In genomic region chr10:81138131-81138782, GRCm38 (mm10) we compare ENCODE assay signal across 8 mouse cellular contexts. TPM values are rescaled to one million over a fixed set of nuclear protein-coding genes. Genes with fewer than 3 reads are reported as not detected.
DNase-seq lines count a peak whose midpoint lies in the region; ATAC-seq and TF ChIP-seq lines count a peak whose summit lies in the region.

No protein-coding gene starts in this region.

- no peak for TF ChIP-seq CTCF in layer of hippocampus, adult 2 months (conservative IDR thresholded peaks at IDR 0.05)

- peaks cover 64% of the 10 kb centered on the region for H3K4me1 ChIP-seq in embryonic facial prominence, embryonic 12.5 days
- H3K4me1 ChIP-seq in hindbrain, embryonic 12.5 days: peaks cover 66% of the 10 kb centered on the region
- peaks cover 75% of the 10 kb centered on the region for H3K4me1 ChIP-seq in liver, embryonic 12.5 days
- H3K4me1 ChIP-seq in neural tube, embryonic 11.5 days (ENCODE audit: control insufficient read depth, insufficient read depth, low read length): peaks cover 40% of the 10 kb centered on the region

- peak overlapping the region; percentile 78 for H3K9ac ChIP-seq in embryonic facial prominence, embryonic 12.5 days
- peak overlapping the region; percentile 90 for H3K9ac ChIP-seq in hindbrain, embryonic 12.5 days
- peak overlapping the region; percentile 95 for H3K9ac ChIP-seq in liver, embryonic 12.5 days
- H3K9ac ChIP-seq in neural tube, embryonic 11.5 days (ENCODE audit: low read length): peak overlapping the region; percentile 86

- H3K27ac ChIP-seq in layer of hippocampus, adult 2 months: peak overlapping the region; percentile 98
- peak overlapping the region; percentile 87 for H3K27ac ChIP-seq in embryonic facial prominence, embryonic 12.5 days
- H3K27ac ChIP-seq in hindbrain, embryonic 12.5 days: peak overlapping the region; percentile 89
- peak overlapping the region; percentile 89 for H3K27ac ChIP-seq in liver, embryonic 12.5 days
- H3K27ac ChIP-seq in neural tube, embryonic 11.5 days (ENCODE audit: low read depth, low read length): peak overlapping the region; percentile 82

- H3K4me2 ChIP-seq in embryonic facial prominence, embryonic 12.5 days (replicated peaks): peak overlapping the region; percentile 97
- H3K4me2 ChIP-seq in hindbrain, embryonic 12.5 days (replicated peaks): peak overlapping the region; percentile 100
- H3K4me2 ChIP-seq in liver, embryonic 12.5 days: peak overlapping the region; percentile 99
- H3K4me2 ChIP-seq in neural tube, embryonic 11.5 days (ENCODE audit: low read depth): peak overlapping the region; percentile 97

- H3K36me3 ChIP-seq in embryonic facial prominence, embryonic 12.5 days: peaks cover 5% of the 10 kb centered on the region; the same call in 1 of the 2 replicates
- peaks cover 1% of the 10 kb centered on the region; the same call in 1 of the 2 replicates for H3K36me3 ChIP-seq in hindbrain, embryonic 12.5 days
- peaks cover 49% of the 10 kb centered on the region for H3K36me3 ChIP-seq in liver, embryonic 12.5 days
- H3K36me3 ChIP-seq in neural tube, embryonic 11.5 days (ENCODE audit: control insufficient read depth, insufficient read depth, low read length): no peaks in the 10 kb centered on the region

- peak overlapping the region; percentile 82 for H3K4me3 ChIP-seq in layer of hippocampus, adult 2 months
- peak overlapping the region; percentile 64 for H3K4me3 ChIP-seq in embryonic facial prominence, embryonic 12.5 days
- H3K4me3 ChIP-seq in hindbrain, embryonic 12.5 days: peak overlapping the region; percentile 85
- peak overlapping the region; percentile 99 for H3K4me3 ChIP-seq in liver, embryonic 12.5 days
- peak overlapping the region; percentile 88 for H3K4me3 ChIP-seq in neural tube, embryonic 11.5 days (ENCODE audit: low read depth, low read length)

- DNase-seq in layer of hippocampus, adult 2 months (ENCODE audit: low spot score in 2 of 2): no peak
- DNase-seq in layer of hippocampus, adult 18-20 months (ENCODE audit: low spot score in 2 of 2): no peak
- peak; percentile 75 for DNase-seq in MN1 (ENCODE audit: low spot score)
- peak; percentile 48 for DNase-seq in neural tube, embryonic 11.5 days (ENCODE audit: low spot score)
- DNase-seq in frontal cortex, postnatal 25 days (ENCODE audit: low spot score in 2 of 2): no peak

- H3K27me3 ChIP-seq in embryonic facial prominence, embryonic 12.5 days: peaks cover 24% of the 10 kb centered on the region
- H3K27me3 ChIP-seq in hindbrain, embryonic 12.5 days: peaks cover 28% of the 10 kb centered on the region
- no peaks in the 10 kb centered on the region for H3K27me3 ChIP-seq in liver, embryonic 12.5 days (replicated peaks)
- H3K27me3 ChIP-seq in neural tube, embryonic 11.5 days (ENCODE audit: control insufficient read depth, insufficient read depth, low read length): peaks cover 28% of the 10 kb centered on the region

- no peak for ATAC-seq in embryonic facial prominence, embryonic 12.5 days (ENCODE audit: insufficient number of reproducible peaks, insufficient read depth, low FRiP score, low TSS enrichment)
- no peak; the same call in 1 of the 2 replicates for ATAC-seq in hindbrain, embryonic 12.5 days (ENCODE audit: low FRiP score)
- ATAC-seq in liver, embryonic 12.5 days: no peak
- no peak for ATAC-seq in neural tube, embryonic 11.5 days (ENCODE audit: insufficient read depth, low FRiP score, low TSS enrichment)

- under 1% methylated on average over 20 of the region's 24 CpGs for WGBS in embryonic facial prominence, embryonic 12.5 days
- WGBS in hindbrain, embryonic 12.5 days: under 1% methylated on average over 24 of the region's 24 CpGs
- WGBS in liver, embryonic 12.5 days (ENCODE audit: insufficient replicate concordance): 2% methylated on average over 22 of the region's 24 CpGs
- WGBS in neural tube, embryonic 11.5 days: under 1% methylated on average over 23 of the region's 24 CpGs

- no peaks in the 10 kb centered on the region for H3K9me3 ChIP-seq in embryonic facial prominence, embryonic 12.5 days
- H3K9me3 ChIP-seq in hindbrain, embryonic 12.5 days (replicated peaks): no peaks in the 10 kb centered on the region
- H3K9me3 ChIP-seq in liver, embryonic 12.5 days (replicated peaks): no peaks in the 10 kb centered on the region
- H3K9me3 ChIP-seq in neural tube, embryonic 11.5 days (ENCODE audit: control insufficient read depth, low read length): no peaks in the 10 kb centered on the region

RNA-seq across cellular contexts. Expression of gene Zbtb7a, which starts 3.2 kb away (rescaled TPM):
- 100 to 1,000 TPM; 103 to 109 TPM for total RNA-seq in layer of hippocampus, adult 2 months (2021)
- total RNA-seq in layer of hippocampus, adult 18-20 months (2021): 100 to 1,000 TPM; 122 to 126 TPM
- polyA plus RNA-seq in embryonic facial prominence, embryonic 12.5 days (2016; fragmentation: Nextera tagmentation; extraction: Ambion mirVana): 21.7 and 22.3 TPM in 2 replicates
- 17.7 and 18.2 TPM in 2 replicates for polyA plus RNA-seq in hindbrain, embryonic 12.5 days (2016; fragmentation: Nextera tagmentation; extraction: Ambion mirVana)
- polyA plus RNA-seq in liver, embryonic 12.5 days (2016; fragmentation: Nextera tagmentation; extraction: Ambion mirVana): 74.0 and 76.0 TPM in 2 replicates
- polyA plus RNA-seq in neural tube, embryonic 11.5 days (2014; fragmentation: Nextera tagmentation; extraction: Ambion mirVana): 7.1 and 8.8 TPM in 2 replicates

RNA-seq across cellular contexts. Expression of gene Pias4, which starts 29.5 kb away (rescaled TPM):
- 10 to 100 TPM; 29.4 to 29.5 TPM for total RNA-seq in layer of hippocampus, adult 2 months (2021)
- 10 to 100 TPM; 27.5 to 30.8 TPM for total RNA-seq in layer of hippocampus, adult 18-20 months (2021)
- polyA plus RNA-seq in embryonic facial prominence, embryonic 12.5 days (2016; fragmentation: Nextera tagmentation; extraction: Ambion mirVana): 57.5 and 62.0 TPM in 2 replicates
- 56.7 and 59.2 TPM in 2 replicates for polyA plus RNA-seq in hindbrain, embryonic 12.5 days (2016; fragmentation: Nextera tagmentation; extraction: Ambion mirVana)
- polyA plus RNA-seq in liver, embryonic 12.5 days (2016; fragmentation: Nextera tagmentation; extraction: Ambion mirVana): 28.9 and 29.7 TPM in 2 replicates
- polyA plus RNA-seq in neural tube, embryonic 11.5 days (2014; fragmentation: Nextera tagmentation; extraction: Ambion mirVana): 68.3 and 68.4 TPM in 2 replicates

RNA-seq across cellular contexts. Expression of gene Map2k2, which starts 32.5 kb away (rescaled TPM):
- total RNA-seq in layer of hippocampus, adult 2 months (2021): 100 to 1,000 TPM; 132 to 139 TPM
- 100 to 1,000 TPM; 130 to 136 TPM for total RNA-seq in layer of hippocampus, adult 18-20 months (2021)
- polyA plus RNA-seq in embryonic facial prominence, embryonic 12.5 days (2016; fragmentation: Nextera tagmentation; extraction: Ambion mirVana): 230 and 238 TPM in 2 replicates
- 223 and 232 TPM in 2 replicates for polyA plus RNA-seq in hindbrain, embryonic 12.5 days (2016; fragmentation: Nextera tagmentation; extraction: Ambion mirVana)
- 167 and 168 TPM in 2 replicates for polyA plus RNA-seq in liver, embryonic 12.5 days (2016; fragmentation: Nextera tagmentation; extraction: Ambion mirVana)
- 212 and 240 TPM in 2 replicates for polyA plus RNA-seq in neural tube, embryonic 11.5 days (2014; fragmentation: Nextera tagmentation; extraction: Ambion mirVana)

RNA-seq across cellular contexts. Expression of gene Eef2, which starts 38.2 kb away (rescaled TPM):
- 100 to 1,000 TPM; 907 to 909 TPM for total RNA-seq in layer of hippocampus, adult 2 months (2021)
- total RNA-seq in layer of hippocampus, adult 18-20 months (2021): 100 to 1,000 TPM; 907 to 934 TPM
- polyA plus RNA-seq in embryonic facial prominence, embryonic 12.5 days (2016; fragmentation: Nextera tagmentation; extraction: Ambion mirVana): 552 and 562 TPM in 2 replicates
- 539 TPM in 2 replicates for polyA plus RNA-seq in hindbrain, embryonic 12.5 days (2016; fragmentation: Nextera tagmentation; extraction: Ambion mirVana)
- polyA plus RNA-seq in liver, embryonic 12.5 days (2016; fragmentation: Nextera tagmentation; extraction: Ambion mirVana): 440 and 450 TPM in 2 replicates
- 463 and 504 TPM in 2 replicates for polyA plus RNA-seq in neural tube, embryonic 11.5 days (2014; fragmentation: Nextera tagmentation; extraction: Ambion mirVana)

RNA-seq across cellular contexts. Expression of gene Creb3l3, which starts 39.6 kb away (rescaled TPM):
- under 1 TPM; 0.20 to 0.66 TPM for total RNA-seq in layer of hippocampus, adult 2 months (2021)
- under 1 TPM; 0.57 to 0.63 TPM for total RNA-seq in layer of hippocampus, adult 18-20 months (2021)
- 0.31 and 0.69 TPM in 2 replicates for polyA plus RNA-seq in embryonic facial prominence, embryonic 12.5 days (2016; fragmentation: Nextera tagmentation; extraction: Ambion mirVana)
- polyA plus RNA-seq in hindbrain, embryonic 12.5 days (2016; fragmentation: Nextera tagmentation; extraction: Ambion mirVana): 0.12 and 0.46 TPM in 2 replicates
- 17.3 and 17.8 TPM in 2 replicates for polyA plus RNA-seq in liver, embryonic 12.5 days (2016; fragmentation: Nextera tagmentation; extraction: Ambion mirVana)
- 0.11 and 0.70 TPM in 2 replicates for polyA plus RNA-seq in neural tube, embryonic 11.5 days (2014; fragmentation: Nextera tagmentation; extraction: Ambion mirVana)

Comparison
In these comparisons a context has a peak if more than half of its experiments do, and no peak if none do; other contexts are left out.
1. DNase-seq: peak in MN1 (single experiment) and neural tube, embryonic 11.5 days (single experiment); none in layer of hippocampus, adult 2 months (0 of 2), layer of hippocampus, adult 18-20 months (0 of 2) and frontal cortex, postnatal 25 days (0 of 2).
2. Peak in every context shown above with its lines, with median percentiles within 50 percentile points of each other: H3K27ac ChIP-seq, H3K4me3 ChIP-seq, H3K4me2 ChIP-seq and H3K9ac ChIP-seq.